Mouse (Mus musculus) testis, adult 2 months (tissue): Measurements from ENCODE around the gene Nubpl. TPM values are rescaled to one million over a fixed set of nuclear protein-coding genes. Genes with fewer than 3 reads are reported as not detected.

ENCODE experiments used
- H3K27ac ChIP-seq: fragments of 200-500 bp; 2 replicates; pipeline ENCODE4 v1.5.1; 2012; ENCODE audit warnings: low read depth, low read length; ENCODE audit not compliant: control insufficient read depth, insufficient read depth
- H3K27me3 ChIP-seq: fragments of 200-500 bp; 2 replicates; pipeline ENCODE4 v1.6.1; 2012; ENCODE audit warnings: mild to moderate bottlenecking, low read length, moderate library complexity; ENCODE audit not compliant: control insufficient read depth, insufficient read depth
- H3K36me3 ChIP-seq: fragments of 200-500 bp; 2 replicates; pipeline ENCODE4 v1.6.1; 2012; ENCODE audit warnings: mild to moderate bottlenecking, low read length; ENCODE audit not compliant: control insufficient read depth, insufficient read depth
- H3K4me1 ChIP-seq: fragments of 200-500 bp; 2 replicates; pipeline ENCODE4 v1.6.1; 2012; ENCODE audit warnings: low read length; ENCODE audit not compliant: control insufficient read depth, insufficient read depth
- H3K4me3 ChIP-seq: fragments of 200-500 bp; 2 replicates; pipeline ENCODE4 v1.5.1; 2012; ENCODE audit warnings: low read depth, mild to moderate bottlenecking, low read length, moderate library complexity, mixed read lengths; ENCODE audit not compliant: control insufficient read depth
- CTCF ChIP-seq: fragments of 200-500 bp; IDR thresholded peaks from 2 replicates; pipeline ENCODE4 v1.5.1; 2012; ENCODE audit warnings: low read depth, mild to moderate bottlenecking, inconsistent platforms, low read length, moderate library complexity; ENCODE audit not compliant: control insufficient read depth, insufficient read depth, insufficient replicate concordance
- POLR2A ChIP-seq: fragments of 200-500 bp; IDR thresholded peaks from 2 replicates; pipeline ENCODE4 v1.6.1; 2012; ENCODE audit warnings: low read depth, mild to moderate bottlenecking, inconsistent platforms, low read length, moderate library complexity; ENCODE audit not compliant: control insufficient read depth
- polyA plus RNA-seq: library from polyadenylated mRNA; depleted of rRNA; stranded (reverse); fragments of >200 nt; gene quantifications from 2 replicates; pipeline ENCODE4 v1.2.3, GENCODE M21; 2012; rRNA removed

The Nubpl gene
- polyA plus RNA-seq, 1 experiment, result 6.0 TPM

GRCm38 (mm10) chr12:52361198-52361597 lies 263.7 kb downstream of the Nubpl start:
- Histone ChIP-seq H3K36me3 (no peaks in the 10 kb centered on the region), H3K27ac (no peak overlapping the region; the same call in 1 of the 2 replicates), H3K4me3 (no peak overlapping the region), H3K4me1 (no peaks in the 10 kb centered on the region), H3K27me3 (no peaks in the 10 kb centered on the region)
- no peak for TF ChIP-seq POLR2A
- TF ChIP-seq CTCF, result no peak

Other genes starting within 250 kb of the Nubpl start
- 19.6 and 22.9 TPM in 2 replicates for gene Heatr5a, start 126.4 kb upstream of the Nubpl start, polyA plus RNA-seq
- 5.0 and 9.1 TPM in 2 replicates for gene Dtd2, start 91.2 kb upstream of the Nubpl start, polyA plus RNA-seq
- gene Gpr33, start 69.7 kb upstream of the Nubpl start, polyA plus RNA-seq, result 0.14 and 0.19 TPM in 2 replicates